Mouse (Mus musculus) brain, embryonic 14.5 days (tissue): ENCODE data around the gene Smtn. TPM values are rescaled to one million over a fixed set of nuclear protein-coding genes. Genes with fewer than 3 reads are reported as not detected.

Experiments
- DNase-seq: peaks from one replicate; pipeline ENCODE4 v3.0.0-alpha.2; 2011; ENCODE audit warnings: low read depth
- CTCF ChIP-seq: fragments of 200-500 bp; IDR thresholded peaks from 2 replicates; pipeline ENCODE4 v1.5.1; 2012; ENCODE audit warnings: inconsistent platforms, mild to moderate bottlenecking, moderate library complexity, borderline replicate concordance; ENCODE audit not compliant: insufficient read depth, insufficient read length; ENCODE audit errors: extremely low read depth
- POLR2A ChIP-seq: fragments of 200-500 bp; IDR thresholded peaks from 2 replicates; pipeline ENCODE4 v1.6.1; 2012; ENCODE audit warnings: mild to moderate bottlenecking, inconsistent platforms, borderline replicate concordance; ENCODE audit not compliant: poor library complexity, insufficient read depth, insufficient read length, severe bottlenecking; ENCODE audit errors: extremely low read depth
- polyA plus RNA-seq: library from polyadenylated mRNA; depleted of rRNA; stranded (reverse); fragments of >200 nt; gene quantifications from 2 replicates; pipeline ENCODE4 v1.2.3, GENCODE M21; 2012

Gene Smtn
- polyA plus RNA-seq, 1 experiment: 12.7 TPM

GRCm38 (mm10) chr11:3534956-3535355 lies 5.5 kb downstream of the Smtn start:
- TF ChIP-seq CTCF (no peak; the same call in 1 of the 2 replicates), POLR2A (no peak)
- no peak for DNase-seq

- no peak for DNase-seq
- no peak for TF ChIP-seq POLR2A
These were observed 6.9 kb downstream of the Smtn start for GRCm38 (mm10) chr11:3533406-3533932.

- DNase-seq: no peak
- no peak for TF ChIP-seq CTCF
- no peak for TF ChIP-seq POLR2A
These were observed 8.1 kb downstream of the Smtn start for GRCm38 (mm10) chr11:3532101-3532931.

GRCm38 (mm10) chr11:3531634-3532033 lies 8.8 kb downstream of the Smtn start:
- DNase-seq: peak; percentile 31
- TF ChIP-seq POLR2A: no peak
- TF ChIP-seq CTCF: peak; percentile 38; the same call in 1 of the 2 replicates

DNA sequence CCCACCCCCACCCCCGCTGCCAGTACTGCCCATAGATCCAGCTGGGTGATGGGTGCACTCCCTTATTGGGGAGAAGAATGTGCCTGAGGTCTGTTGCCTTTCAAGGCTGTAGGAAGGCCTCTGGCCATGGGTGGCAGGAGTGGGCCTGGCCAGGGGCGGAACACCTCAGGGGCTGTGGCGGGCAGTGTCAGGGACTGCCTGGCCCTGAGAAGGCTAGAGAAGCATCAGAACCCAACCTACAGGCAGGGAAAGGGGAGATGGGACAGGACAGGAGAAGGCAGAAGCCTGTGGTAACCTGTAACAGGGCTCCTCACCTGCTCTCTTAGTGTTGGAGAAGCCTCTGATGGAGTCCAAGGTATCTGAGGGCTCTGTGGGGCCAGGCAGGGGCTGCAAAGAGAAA lies 9.7 kb downstream of the Smtn start:
- TF ChIP-seq POLR2A (no peak), CTCF (no peak)
- DNase-seq: no peak

GRCm38 (mm10) chr11:3529476-3530252 lies 10.7 kb downstream of the Smtn start:
- TF ChIP-seq POLR2A: no peak
- no peak for TF ChIP-seq CTCF
- DNase-seq: no peak

DNA sequence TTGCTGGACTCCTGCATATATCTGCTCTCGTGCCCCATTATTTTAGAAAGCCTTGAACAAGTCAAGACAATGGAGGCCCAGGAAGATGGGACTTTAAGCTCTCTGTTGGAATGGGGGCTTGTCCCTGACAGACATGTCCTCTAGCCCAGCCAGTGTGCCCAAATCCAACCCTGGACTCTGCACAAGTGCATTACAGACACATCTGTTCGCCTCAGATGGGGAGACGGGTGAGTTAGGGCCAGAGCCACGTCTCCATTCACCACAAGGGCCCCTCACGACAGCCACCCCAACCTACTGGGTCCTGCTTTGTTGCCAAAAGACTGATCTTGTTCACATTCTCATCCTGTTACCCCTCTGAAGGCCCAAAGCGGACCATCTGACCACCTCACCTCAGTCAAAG lies 12.2 kb downstream of the Smtn start:
- no peak for DNase-seq
- TF ChIP-seq POLR2A (no peak), CTCF (no peak)

DNA sequence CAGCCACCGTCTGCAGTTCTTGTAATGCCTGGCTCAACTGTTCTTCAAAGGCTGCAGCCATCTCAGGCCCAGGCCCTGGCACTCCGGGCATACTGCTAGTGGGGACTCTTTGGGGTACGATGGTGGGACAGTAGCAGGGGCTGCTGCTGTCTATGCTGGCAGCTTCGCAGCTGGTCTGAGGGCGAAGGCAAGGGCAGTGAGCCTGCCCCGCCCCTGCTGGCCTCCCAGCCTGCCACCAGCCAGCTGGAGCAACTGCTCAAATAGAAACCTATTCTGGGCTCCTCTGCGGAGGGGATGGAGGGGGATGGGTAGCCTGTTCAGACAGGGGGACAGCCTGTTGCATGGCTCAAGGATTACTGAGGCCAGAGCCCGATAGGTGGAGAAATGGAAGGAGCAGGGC lies 12.6 kb downstream of the Smtn start:
- no peak for TF ChIP-seq CTCF
- TF ChIP-seq POLR2A: no peak
- DNase-seq: no peak

- no peak for TF ChIP-seq CTCF
- no peak for TF ChIP-seq POLR2A
- no peak for DNase-seq
These were observed 13.3 kb downstream of the Smtn start for GRCm38 (mm10) chr11:3526979-3527738.

DNA sequence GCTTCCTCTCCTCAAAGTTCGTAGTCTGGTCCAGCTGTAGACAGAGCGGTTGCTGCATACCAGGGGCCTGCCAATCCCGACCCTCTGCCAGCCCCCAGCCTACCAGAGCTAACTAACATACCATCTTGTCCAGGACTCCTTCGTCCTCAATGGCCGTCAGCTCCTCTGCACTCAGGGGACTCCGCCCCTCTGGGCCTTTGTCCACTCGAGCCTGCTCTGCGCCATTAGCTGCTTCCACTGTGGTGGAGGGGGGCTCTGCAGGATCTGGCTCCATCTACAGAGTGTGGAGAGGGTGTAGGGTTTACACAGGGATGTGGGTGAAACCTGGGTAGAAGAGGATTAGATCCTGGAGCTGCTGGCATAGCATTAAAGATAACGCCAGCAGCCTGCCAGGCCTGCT lies 14.2 kb downstream of the Smtn start:
- no peak for DNase-seq
- TF ChIP-seq CTCF (no peak), POLR2A (no peak)

- no peak for DNase-seq
- TF ChIP-seq CTCF (no peak), POLR2A (no peak)
These were observed 14.9 kb downstream of the Smtn start for GRCm38 (mm10) chr11:3525560-3525959.

DNA sequence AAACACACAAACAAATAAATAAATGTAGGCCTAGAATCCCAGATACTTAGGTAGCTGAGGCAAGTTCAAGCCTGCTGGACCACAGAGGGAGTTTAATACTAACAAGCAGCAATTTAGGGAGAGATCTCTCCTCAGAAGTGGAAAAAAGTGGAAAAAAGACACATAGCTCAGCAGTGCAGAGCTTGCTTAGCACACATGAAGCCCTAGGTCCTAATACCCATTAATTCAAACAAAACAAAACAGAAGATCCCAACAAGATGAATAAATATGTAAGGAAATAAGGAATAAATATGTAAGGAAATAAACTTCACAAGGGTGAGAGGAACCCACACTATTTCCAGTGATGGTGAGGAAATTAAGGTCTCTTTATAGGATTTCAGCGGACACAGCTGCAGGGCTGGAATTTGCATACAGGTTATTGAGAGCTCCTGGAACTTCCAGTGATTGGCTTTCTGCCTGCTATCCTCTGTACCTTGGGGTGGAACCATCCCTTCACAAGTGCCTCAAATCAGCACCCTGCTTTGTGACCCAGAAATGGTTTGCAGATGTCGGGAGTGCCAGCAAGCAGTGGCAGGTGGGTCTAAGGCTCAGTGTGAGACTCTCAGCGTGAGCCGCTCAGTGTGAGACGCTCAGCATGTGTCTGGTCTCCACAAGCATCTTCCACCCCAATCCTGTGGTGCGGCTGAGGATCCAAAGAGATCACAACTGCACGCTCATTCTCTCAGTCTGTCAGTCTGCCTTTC lies 16.4 kb downstream of the Smtn start:
- TF ChIP-seq CTCF (no peak), POLR2A (no peak)
- no peak for DNase-seq
